Mouse (Mus musculus) cerebellum, adult 2 months (tissue): ENCODE data around the gene Trp73. TPM values are rescaled to one million over a fixed set of nuclear protein-coding genes. Genes with fewer than 3 reads are reported as not detected.

ENCODE experiments used
- DNase-seq, 2 experiments: peaks; one replicate each; pipeline ENCODE4 v3.0.0; 2021
- H3K27ac ChIP-seq: fragments of 200-500 bp; 2 replicates; pipeline ENCODE4 v1.5.1; 2012; ENCODE audit warnings: low read length, control low read depth, inconsistent platforms; ENCODE audit not compliant: insufficient read depth
- H3K27me3 ChIP-seq: fragments of 200-500 bp; 2 replicates; pipeline ENCODE4 v1.6.1; 2012; ENCODE audit warnings: inconsistent platforms, mild to moderate bottlenecking, low read length, moderate library complexity; ENCODE audit not compliant: control insufficient read depth, insufficient read depth
- H3K4me1 ChIP-seq: fragments of 200-500 bp; 2 replicates; pipeline ENCODE4 v1.6.1; 2011; ENCODE audit warnings: low read length; ENCODE audit not compliant: control insufficient read depth, insufficient read depth
- H3K4me3 ChIP-seq: fragments of 200-500 bp; replicated peaks from 2 replicates; pipeline ENCODE3; 2011; ENCODE audit warnings: mild to moderate bottlenecking, low read depth, low read length, control low read depth; ENCODE audit not compliant: insufficient read depth
- CTCF ChIP-seq: fragments of 200-500 bp; IDR thresholded peaks from 2 replicates; pipeline ENCODE4 v1.5.1; 2011; ENCODE audit warnings: low read depth, mild to moderate bottlenecking, control low read depth, low read length, moderate library complexity, borderline replicate concordance; ENCODE audit not compliant: insufficient read depth
- POLR2A ChIP-seq: fragments of 200-500 bp; IDR thresholded peaks from 2 replicates; pipeline ENCODE4 v1.6.1; 2011; ENCODE audit warnings: low read length, control low read depth, borderline replicate concordance; ENCODE audit not compliant: insufficient read depth
- WGBS: fragments of 180-500 bp; shearing (Covaris S2); methylation state at CpG from one replicate; pipeline ENCODE4 v1.1.7; 2018; 5-methylcytosine and 5-hydroxymethylcytosine counted together
- polyA plus RNA-seq: library from polyadenylated mRNA; depleted of rRNA; stranded (reverse); fragments of >200 nt; gene quantifications from 2 replicates; pipeline ENCODE4 v1.2.3, GENCODE M21; 2012

Trp73 gene
- polyA plus RNA-seq, 1 experiment: 1.7 TPM

- H3K4me1 ChIP-seq: peaks cover 33% of the 10 kb centered on the region
- no peaks in the 10 kb centered on the region for H3K27me3 ChIP-seq
- no peak overlapping the region for H3K27ac ChIP-seq
- peak overlapping the region; percentile 33 for H3K4me3 ChIP-seq
- 14% methylated on average over 6 of the region's 6 CpGs for WGBS
- TF ChIP-seq CTCF: peak; percentile 96
- 0 out of 2 replicates have a peak, but pooled peaks have one; percentile 15 for TF ChIP-seq POLR2A
- DNase-seq: peak; percentile 82 to 89
Observed at GRCm38 (mm10) chr4:154159002-154159401, 19.0 kb upstream of the Trp73 start.

- DNase-seq: no peak
- Histone ChIP-seq H3K27me3 (no peaks in the 10 kb centered on the region), H3K4me1 (peaks cover 32% of the 10 kb centered on the region), H3K4me3 (no peak overlapping the region), H3K27ac (no peak overlapping the region)
- no peak for TF ChIP-seq CTCF
- TF ChIP-seq POLR2A: no peak
- 86% methylated on average over 14 of the region's 14 CpGs for WGBS
Observed at GRCm38 (mm10) chr4:154157970-154158662, 18.1 kb upstream of the Trp73 start.

GRCm38 (mm10) chr4:154156050-154156449 lies 16.0 kb upstream of the Trp73 start:
- Histone ChIP-seq H3K4me1 (peaks cover 23% of the 10 kb centered on the region), H3K4me3 (no peak overlapping the region), H3K27ac (peak overlapping the region; percentile 29; the same call in 1 of the 2 replicates), H3K27me3 (no peaks in the 10 kb centered on the region)
- WGBS: 15% methylated on average over 7 of the region's 7 CpGs
- peak; percentile 32 to 39 for DNase-seq
- TF ChIP-seq POLR2A (no peak), CTCF (no peak)

GRCm38 (mm10) chr4:154154104-154154503 lies 14.1 kb upstream of the Trp73 start:
- TF ChIP-seq POLR2A (no peak), CTCF (no peak)
- 41% methylated on average over 11 of the region's 11 CpGs for WGBS
- Histone ChIP-seq H3K27me3 (no peaks in the 10 kb centered on the region), H3K4me3 (no peak overlapping the region), H3K27ac (no peak overlapping the region), H3K4me1 (peaks cover 20% of the 10 kb centered on the region)
- DNase-seq: no peak

- WGBS: 10% methylated on average over 10 of the region's 10 CpGs
Observed at GRCm38 (mm10) chr4:154146342-154146741, 6.3 kb upstream of the Trp73 start.

GRCm38 (mm10) chr4:154144712-154145111 lies 4.7 kb upstream of the Trp73 start:
- Histone ChIP-seq H3K27ac (no peak overlapping the region), H3K4me1 (peaks cover 44% of the 10 kb centered on the region), H3K4me3 (no peak overlapping the region), H3K27me3 (no peaks in the 10 kb centered on the region; the same call in 1 of the 2 replicates)
- 84% methylated on average over 3 of the region's 3 CpGs for WGBS
- DNase-seq: no peak
- TF ChIP-seq POLR2A (no peak), CTCF (no peak)

More at GRCm38 (mm10) chr4:154146342-154146741, 6.3 kb upstream of the Trp73 start:
- Histone ChIP-seq H3K27me3 (no peaks in the 10 kb centered on the region), H3K27ac (peak overlapping the region; percentile 84), H3K4me3 (no peak overlapping the region), H3K4me1 (peaks cover 34% of the 10 kb centered on the region)
- DNase-seq: peak; percentile 75 to 86
- no peak for TF ChIP-seq CTCF
- no peak for TF ChIP-seq POLR2A

- WGBS: under 1% methylated on average over 48 of the region's 49 CpGs
- H3K27me3 ChIP-seq: no peaks in the 10 kb centered on the region; the same call in 1 of the 2 replicates
- no peak within 1 kb of the TSS for H3K27ac ChIP-seq
- peak; percentile 91 to 93 for DNase-seq
- TF ChIP-seq CTCF (no peak), POLR2A (peak; percentile 73; the same call in 1 of the 2 replicates)
- H3K4me1 ChIP-seq: peaks cover 33% of the 10 kb centered on the region
- H3K4me3 ChIP-seq: peak within 1 kb of the TSS; percentile 64
Observed at GRCm38 (mm10) chr4:154142211-154143040, 2.4 kb upstream of the Trp73 start, which contains the start of gene Wrap73. Gene Wrap73 (plus strand): TSS chr4:154142372.
